Mouse (Mus musculus): ENCODE results near the gene Sult2b1.

Sult2b1 gene

GRCm38 (mm10) chr7:45784524-45785372 lies at the start of gene Sult2b1:
Sult2b1 (minus strand) TSS chr7:45784669.
- no peak for DNase-seq

GRCm38 (mm10) chr7:45833924-45834323 lies 49.5 kb upstream of the Sult2b1 start:
- DNase-seq = no peak

GRCm38 (mm10) chr7:45833148-45833790 lies 48.8 kb upstream of the Sult2b1 start:
- DNase-seq = no peak

GRCm38 (mm10) chr7:45832428-45832827 lies 48.0 kb upstream of the Sult2b1 start:
- DNase-seq = no peak

DNA sequence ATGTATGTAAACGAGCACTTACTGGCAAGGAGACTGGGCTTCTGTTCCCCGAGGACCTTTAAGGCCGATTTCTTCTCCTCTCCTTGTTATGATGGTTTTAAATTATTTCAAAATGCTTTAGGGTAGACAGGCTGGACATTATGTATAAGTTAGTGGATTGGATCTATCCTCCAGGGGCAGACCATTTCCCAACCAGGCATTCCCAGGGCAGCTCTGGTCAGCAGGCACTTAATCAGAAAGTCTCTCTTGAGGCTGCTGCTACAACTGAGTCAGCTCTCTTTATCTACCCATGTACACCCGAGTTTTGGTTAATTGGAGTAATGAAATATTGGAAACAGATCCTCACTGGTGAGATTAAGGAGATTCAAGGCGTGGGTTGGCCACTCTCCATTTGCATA lies 46.7 kb upstream of the Sult2b1 start:
- no peak for DNase-seq

DNA sequence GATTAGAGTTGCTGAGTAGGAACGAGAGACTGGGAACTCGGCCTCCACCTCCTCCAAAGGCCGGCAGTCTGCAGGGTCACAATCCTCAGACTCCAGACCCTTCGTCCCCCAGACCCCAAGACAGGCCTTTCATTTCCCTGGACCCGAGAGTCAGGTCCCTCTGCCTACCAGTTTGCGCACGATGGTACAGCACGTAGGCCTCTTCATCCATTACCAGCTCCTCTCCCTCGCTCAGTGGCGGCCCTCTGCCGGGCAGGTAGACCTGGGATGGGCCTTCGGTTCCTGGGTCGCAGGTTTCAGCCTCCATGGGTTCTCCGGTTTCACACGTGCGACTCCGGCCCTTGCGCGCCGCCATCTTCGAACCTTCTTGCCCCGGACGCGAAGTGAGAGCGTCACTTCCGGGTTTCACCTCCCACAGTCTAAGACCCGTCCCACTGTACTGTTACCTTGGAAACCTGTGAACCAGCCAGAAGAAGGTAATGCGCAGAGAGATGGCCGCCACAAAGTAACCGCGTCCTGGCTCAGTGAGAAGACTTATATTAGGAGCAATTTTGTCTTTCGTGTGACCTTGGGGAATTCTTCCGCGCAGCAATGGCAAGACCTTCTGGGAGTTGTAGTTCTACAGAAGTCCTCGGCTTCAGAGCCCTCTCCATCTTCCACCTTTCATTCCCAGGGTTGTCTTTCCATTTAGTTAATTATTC lies 46.1 kb upstream of the Sult2b1 start, which contains the start of gene Grwd1:
Gene Grwd1, minus strand, starts transcription at position 518 of the 701 bp plus-strand sequence.
- DNase-seq = peak; percentile 80

DNA sequence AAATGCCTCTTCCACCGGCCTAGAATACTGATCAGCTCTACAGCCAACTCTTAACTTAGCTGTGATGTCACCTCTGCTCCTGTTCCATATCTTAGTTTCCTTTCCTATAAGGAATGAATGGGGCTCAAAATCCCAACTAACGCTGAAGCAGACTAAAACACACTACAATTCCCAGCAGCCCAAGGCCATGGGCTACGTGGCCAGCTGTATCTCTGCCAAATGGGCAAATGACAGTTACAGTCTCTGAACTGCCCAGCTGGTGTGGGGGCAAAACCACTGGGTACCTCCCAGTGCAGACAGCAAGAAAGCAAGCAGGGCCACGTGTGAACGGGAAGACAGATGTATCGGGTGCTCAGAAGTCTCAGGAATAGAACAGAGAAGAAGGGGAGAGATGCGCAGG lies 42.2 kb upstream of the Sult2b1 start:
- no peak for DNase-seq

- DNase-seq = no peak
Observed at GRCm38 (mm10) chr7:45824598-45824997, 40.1 kb upstream of the Sult2b1 start, which contains the start of gene Kcnj14. Kcnj14 (minus strand) TSS chr7:45824782.

DNA sequence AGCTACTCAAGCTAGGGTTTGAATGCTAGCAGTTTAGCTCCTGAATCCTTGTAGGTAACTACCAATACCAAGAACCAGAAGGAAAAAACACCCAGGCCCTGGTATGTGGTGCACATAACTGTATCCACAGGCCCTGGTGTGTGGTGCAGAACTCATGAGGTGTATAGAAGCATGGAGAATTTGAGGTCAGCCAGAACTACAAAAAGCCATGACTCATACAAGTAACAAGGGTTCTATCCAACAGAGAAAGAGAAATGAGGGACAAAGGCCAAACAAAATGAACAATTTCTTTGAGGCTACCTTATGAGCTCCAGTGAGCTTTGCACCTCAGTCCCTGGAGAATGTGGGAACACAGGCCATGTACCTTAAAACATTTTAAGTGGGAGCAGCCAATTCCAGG lies 36.4 kb upstream of the Sult2b1 start:
- no peak for DNase-seq

DNA sequence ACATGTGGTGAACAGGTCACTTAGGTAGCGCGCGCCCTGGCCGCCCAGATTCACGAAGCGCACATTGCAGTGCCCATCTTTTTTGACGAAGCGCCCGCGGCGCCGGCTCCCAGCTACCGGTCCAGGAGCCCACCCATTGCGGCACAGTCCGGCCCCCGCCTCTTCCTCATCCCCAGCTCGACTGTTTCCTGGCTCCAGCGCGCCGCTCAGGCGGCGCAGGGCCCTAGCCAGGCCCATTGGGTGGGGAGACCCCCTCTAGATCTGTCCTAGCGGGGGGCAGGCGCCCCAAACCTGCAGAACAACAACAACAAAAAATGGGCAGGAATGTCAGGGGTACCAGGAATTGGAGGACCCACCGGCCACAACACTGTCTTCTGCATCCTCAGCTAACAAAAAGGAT lies 35.4 kb upstream of the Sult2b1 start:
- DNase-seq = no peak

- DNase-seq = no peak
Observed at GRCm38 (mm10) chr7:45815984-45816351, 31.5 kb upstream of the Sult2b1 start.

- no peak for DNase-seq
Observed at GRCm38 (mm10) chr7:45815323-45815983, 31.0 kb upstream of the Sult2b1 start.

- DNase-seq = no peak
Observed at GRCm38 (mm10) chr7:45814841-45815240, 30.4 kb upstream of the Sult2b1 start.

- peak; percentile 100 for DNase-seq
Observed at GRCm38 (mm10) chr7:45813787-45814779, 29.6 kb upstream of the Sult2b1 start, which contains the start of gene Cyth2. Cyth2 (minus strand) TSS chr7:45814581.

DNA sequence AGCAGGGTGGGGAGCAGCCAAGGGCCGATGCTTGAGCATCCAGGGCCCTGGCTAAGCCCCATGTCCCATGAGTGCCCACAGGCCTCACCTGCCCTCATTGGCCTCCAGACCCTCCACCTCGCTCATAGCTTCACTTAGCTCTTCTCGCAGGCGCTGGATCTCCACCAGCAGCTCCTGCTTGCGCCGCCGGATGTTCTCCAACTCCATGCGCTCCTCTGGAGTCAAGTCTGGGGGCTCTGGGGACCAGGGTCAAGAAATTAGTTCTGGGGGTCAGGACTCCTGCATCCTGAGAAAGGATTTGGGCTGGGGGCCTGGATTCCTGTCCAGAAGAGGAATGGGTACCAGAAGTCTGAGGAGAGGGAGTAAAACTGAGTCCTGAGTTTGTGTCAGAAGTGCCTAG lies 28.5 kb upstream of the Sult2b1 start:
- no peak for DNase-seq

DNA sequence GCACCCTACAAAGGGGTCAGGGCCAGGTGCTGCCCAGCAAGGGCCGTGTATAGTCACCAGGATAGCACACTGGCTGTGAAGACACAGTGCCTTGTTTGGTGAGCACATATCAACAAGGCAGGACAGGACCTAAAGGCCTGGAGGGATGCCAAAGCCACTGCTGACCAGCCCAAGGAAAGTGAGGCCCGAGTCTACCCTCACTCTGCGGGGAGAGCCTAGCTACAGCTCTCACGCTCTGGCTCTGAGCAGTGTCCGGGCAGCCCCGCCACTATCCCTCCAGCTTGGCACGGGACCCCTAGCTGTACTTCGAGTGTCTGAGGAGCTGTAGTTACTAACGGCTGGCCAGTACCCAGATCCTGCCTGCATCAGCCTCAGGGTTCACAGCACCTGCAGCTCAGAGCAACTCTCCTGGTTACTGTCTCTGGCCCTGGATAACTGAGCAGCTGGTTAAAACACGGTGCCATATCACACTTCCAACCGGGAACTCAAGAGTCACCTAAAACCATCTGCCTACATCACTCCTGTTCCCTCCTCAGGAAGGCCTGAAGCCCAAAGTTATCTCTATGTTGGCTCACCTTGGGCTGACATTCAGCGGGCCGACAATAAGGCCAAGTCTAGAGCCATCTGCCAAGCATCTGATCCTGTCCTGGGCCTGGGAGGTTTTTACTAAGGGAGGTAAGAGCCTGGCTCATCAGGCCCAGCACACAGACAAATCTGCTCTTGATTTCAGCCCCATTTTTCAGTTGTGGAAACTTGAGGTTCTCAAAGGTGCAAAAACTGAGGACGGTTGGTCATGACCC lies 25.0 kb upstream of the Sult2b1 start:
- no peak for DNase-seq

DNA sequence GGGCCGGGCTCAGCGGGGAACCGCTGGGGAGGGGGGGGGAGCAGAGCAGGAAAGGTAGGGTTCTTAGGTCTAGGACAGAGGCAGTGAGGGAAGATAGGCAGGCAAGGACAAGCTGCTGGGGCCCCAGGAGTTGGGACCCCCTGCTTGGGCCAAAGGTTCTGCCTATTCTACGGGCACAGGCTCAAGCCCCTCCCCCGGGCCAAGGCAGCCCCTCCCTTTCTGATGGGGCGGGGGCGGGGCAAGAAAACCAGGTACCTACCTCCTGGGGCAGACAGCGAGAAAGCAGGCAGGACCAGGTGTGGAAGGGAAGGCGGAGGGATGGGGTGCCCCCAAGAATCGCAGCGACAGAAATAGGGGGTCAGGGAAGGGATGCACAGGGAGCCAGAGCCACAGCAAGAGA lies 24.0 kb upstream of the Sult2b1 start:
- DNase-seq = no peak

DNA sequence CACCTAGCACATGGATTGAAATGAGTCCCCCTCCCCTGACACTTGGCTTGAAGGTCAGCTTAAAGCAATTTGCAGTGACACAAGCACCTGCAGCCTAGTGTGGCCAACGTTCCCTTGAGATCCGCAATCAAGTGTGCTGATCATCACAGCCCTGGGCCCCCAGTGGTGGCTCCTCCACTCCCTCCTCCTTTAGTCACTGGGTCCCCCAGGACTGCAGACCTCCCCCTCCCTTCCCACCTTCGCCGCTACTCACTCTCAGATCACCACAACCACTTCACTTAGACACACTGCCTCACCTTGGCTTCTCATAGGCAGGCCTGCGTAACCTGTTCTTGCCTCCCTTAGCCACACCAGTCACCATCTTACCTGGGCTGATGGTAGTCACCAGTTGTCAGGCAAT lies 21.5 kb upstream of the Sult2b1 start:
- DNase-seq = no peak

GRCm38 (mm10) chr7:45802551-45802950 lies 18.1 kb upstream of the Sult2b1 start:
- no peak for DNase-seq

GRCm38 (mm10) chr7:45801348-45801747 lies 16.9 kb upstream of the Sult2b1 start:
- peak; percentile 92 for DNase-seq

Data from thymus, postnatal 14 days (tissue).